Mouse (Mus musculus): ENCODE results near the gene Snrnp200.
A peak's percentile ranks its signal among the peaks of the same experiment; 100 is the strongest.
"Not testable (repeated sequence)": the region's sequence is repeated elsewhere in the genome, so short reads cannot be mapped to it uniquely, and the experiment has no call there.

Gene Snrnp200

GRCm38 (mm10) chr2:127207547-127208451 lies at the start of gene Snrnp200, which contains the start of gene 1810024B03Rik:
Gene Snrnp200 (plus strand): TSS chr2:127208386.
Gene 1810024B03Rik (minus strand): TSS chr2:127208280.
- DNase-seq, result peak; percentile 97

- DNase-seq, result no peak
These were observed 42.5 kb upstream of the Snrnp200 start for GRCm38 (mm10) chr2:127165675-127166074.

GRCm38 (mm10) chr2:127166261-127166660 lies 41.9 kb upstream of the Snrnp200 start:
- peak; percentile 68 for DNase-seq

- peak; percentile 92 for DNase-seq
These were observed 25.4 kb upstream of the Snrnp200 start for GRCm38 (mm10) chr2:127182598-127183381.

- DNase-seq, result no peak
These were observed 18.6 kb upstream of the Snrnp200 start for GRCm38 (mm10) chr2:127189574-127189973.

GRCm38 (mm10) chr2:127204932-127205331 lies 3.3 kb upstream of the Snrnp200 start:
- DNase-seq, result peak; percentile 60

- DNase-seq, result not testable (repeated sequence)
These were observed 2.2 kb upstream of the Snrnp200 start for GRCm38 (mm10) chr2:127205936-127206335.

GRCm38 (mm10) chr2:127206916-127207315 lies 1.3 kb upstream of the Snrnp200 start:
- no peak for DNase-seq

- DNase-seq, result no peak
These were observed 225 bp downstream of the Snrnp200 start for GRCm38 (mm10) chr2:127208452-127208769.

GRCm38 (mm10) chr2:127210701-127211100 lies 2.5 kb downstream of the Snrnp200 start:
- no peak for DNase-seq

GRCm38 (mm10) chr2:127217746-127218145 lies 9.6 kb downstream of the Snrnp200 start:
- no peak for DNase-seq

- DNase-seq, result no peak
These were observed 17.1 kb downstream of the Snrnp200 start for GRCm38 (mm10) chr2:127225261-127225660.

- DNase-seq, result no peak
These were observed 29.9 kb downstream of the Snrnp200 start for GRCm38 (mm10) chr2:127237897-127238610.

- DNase-seq, result peak; percentile 68
These were observed 31.9 kb downstream of the Snrnp200 start for GRCm38 (mm10) chr2:127240065-127240464.

- DNase-seq, result peak; percentile 99
These were observed 39.6 kb downstream of the Snrnp200 start, which contains the start of the genes Ciao1 and Tmem127 for GRCm38 (mm10) chr2:127247592-127248333. Gene Ciao1 (minus strand): TSS chr2:127247816. Gene Tmem127 (plus strand): TSS chr2:127247908.

GRCm38 (mm10) chr2:127248334-127249004 lies 40.3 kb downstream of the Snrnp200 start:
- peak; percentile 40 for DNase-seq

GRCm38 (mm10) chr2:127250291-127251008 lies 42.3 kb downstream of the Snrnp200 start:
- DNase-seq, result no peak

- peak; percentile 48 for DNase-seq
These were observed 43.3 kb downstream of the Snrnp200 start for GRCm38 (mm10) chr2:127251457-127251856.

- DNase-seq, result peak; percentile 49
These were observed 43.8 kb downstream of the Snrnp200 start for GRCm38 (mm10) chr2:127251880-127252527.

GRCm38 (mm10) chr2:127252787-127253186 lies 44.6 kb downstream of the Snrnp200 start:
- DNase-seq, result no peak

All from kidney, adult 9 months (tissue).